Mouse (Mus musculus) myocyte (in vitro differentiated cells): ENCODE results near the gene Sox14.

ENCODE experiments used
- CEBPB ChIP-seq: IDR thresholded peaks from 2 replicates; pipeline ENCODE4 v1.6.1; 2011; ENCODE audit warnings: mild to moderate bottlenecking, moderate library complexity; ENCODE audit not compliant: poor library complexity, insufficient read depth, severe bottlenecking
- E2F4 ChIP-seq: IDR thresholded peaks from one replicate; pipeline ENCODE4 v1.6.1; 2011; ENCODE audit warnings: mild to moderate bottlenecking, control low read depth, moderate library complexity; ENCODE audit not compliant: insufficient read depth
- MAX ChIP-seq: IDR thresholded peaks from one replicate; pipeline ENCODE4 v1.6.1; 2011; ENCODE audit warnings: low read depth, mild to moderate bottlenecking, control low read depth
- MYOD1 ChIP-seq, 3 experiments: IDR thresholded peaks; one replicate each; pipeline ENCODE4 v1.6.1; 2011; ENCODE audit warnings: control low read depth in 2 of 3, low read depth in 2 of 3, mild to moderate bottlenecking in 2 of 3, moderate library complexity in 1 of 3; ENCODE audit not compliant: insufficient read length in 2 of 3, control insufficient read depth in 1 of 3
- MYOG ChIP-seq, 3 experiments: IDR thresholded peaks; one replicate each; pipeline ENCODE4 v1.6.1; 2011; ENCODE audit warnings: control low read depth in 2 of 3, low read depth in 2 of 3, mild to moderate bottlenecking in 2 of 3; ENCODE audit not compliant: insufficient read length in 2 of 3, control insufficient read depth in 1 of 3, insufficient read depth in 1 of 3
- POLR2A ChIP-seq: IDR thresholded peaks from one replicate; pipeline ENCODE4 v1.6.1; 2011; ENCODE audit warnings: low read depth, mild to moderate bottlenecking, control low read depth, moderate library complexity; ENCODE audit not compliant: insufficient read length
- POLR2AphosphoS2 ChIP-seq: IDR thresholded peaks from one replicate; pipeline ENCODE4 v1.6.1; 2011; ENCODE audit warnings: low read depth, control low read depth; ENCODE audit not compliant: insufficient read length
- TCF12 ChIP-seq: IDR thresholded peaks from one replicate; pipeline ENCODE4 v1.6.1; 2011; ENCODE audit warnings: mild to moderate bottlenecking, control low read depth; ENCODE audit not compliant: poor library complexity, insufficient read depth, severe bottlenecking
- USF1 ChIP-seq: IDR thresholded peaks from one replicate; pipeline ENCODE4 v1.6.1; 2011; ENCODE audit warnings: low read depth, mild to moderate bottlenecking, control low read depth, moderate library complexity

DNA sequence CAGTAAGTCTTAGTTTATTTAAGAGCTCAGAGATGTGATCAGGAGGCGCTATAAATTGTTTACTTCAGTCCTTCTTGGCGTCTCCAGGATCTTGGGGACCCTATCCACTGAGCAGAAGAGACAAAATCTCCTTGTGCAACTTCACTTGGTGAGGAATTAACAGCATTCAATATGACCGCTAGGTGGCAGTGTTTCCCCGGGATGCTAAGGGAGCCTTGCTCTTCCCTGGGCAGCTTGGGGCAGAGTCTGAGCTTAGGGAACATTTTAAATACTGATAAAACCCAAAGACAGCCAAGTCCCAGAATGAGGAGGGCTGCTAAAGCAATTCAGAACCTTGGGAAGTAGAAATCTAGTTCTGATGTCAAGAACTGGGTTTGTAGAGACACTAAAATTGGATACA, 29.1 kb downstream of the Sox14 start:
- TF ChIP-seq POLR2A (no peak), TCF12 (no peak), POLR2AphosphoS2 (no peak), MAX (no peak), CEBPB (no peak), USF1 (no peak), MYOG (IDR thresholded peaks at IDR 0.05; ENCODE audit: control insufficient read depth in 1 of 3, insufficient read depth in 1 of 3, insufficient read length in 2 of 3, low read depth in 2 of 3) (no peak), E2F4 (no peak), MYOD1 (IDR thresholded peaks at IDR 0.05; ENCODE audit: control insufficient read depth in 1 of 3, insufficient read length in 2 of 3, low read depth in 2 of 3) (no peak)
